Mouse (Mus musculus) brown adipose tissue, adult 24 weeks (tissue): ENCODE measurements around the gene Hnf1b. TPM values are rescaled to one million over a fixed set of nuclear protein-coding genes. Genes with fewer than 3 reads are reported as not detected.

Experiments used
- polyA plus RNA-seq: library from polyadenylated mRNA; stranded (reverse); fragments of >200 nt; gene quantifications from 2 replicates; pipeline ENCODE4 v1.2.4, GENCODE M21; 2012; ENCODE audit not compliant: missing spikeins, insufficient read depth, insufficient read length

Hnf1b gene
- polyA plus RNA-seq, 1 experiment, result not detected

Other genes with a start within 250 kb of the Hnf1b start
- gene Rpl9-ps1, start 204.4 kb upstream of the Hnf1b start, polyA plus RNA-seq, result not detected in 2 replicates
- 1.5 and 4.1 TPM in 2 replicates for gene Ccl3, start 200.7 kb upstream of the Hnf1b start, polyA plus RNA-seq
- gene Ccl4, start 187.5 kb upstream of the Hnf1b start, polyA plus RNA-seq, result 3.8 TPM in 1 of 2 replicates, not detected in the other
- gene Wfdc17, start 146.1 kb upstream of the Hnf1b start, polyA plus RNA-seq, result 15.5 and 20.8 TPM in 2 replicates
- gene Wfdc18, start 141.0 kb upstream of the Hnf1b start, polyA plus RNA-seq, result not detected in 2 replicates
- 5.5 and 18.4 TPM in 2 replicates for gene Wfdc21, start 103.1 kb upstream of the Hnf1b start, polyA plus RNA-seq
- gene Heatr6, start 96.4 kb upstream of the Hnf1b start, polyA plus RNA-seq, result 6.1 and 6.5 TPM in 2 replicates
- 13.7 and 15.9 TPM in 2 replicates for gene Ddx52, start 92.0 kb downstream of the Hnf1b start, polyA plus RNA-seq
- gene Synrg, start 114.4 kb downstream of the Hnf1b start, polyA plus RNA-seq, result 13.4 and 20.3 TPM in 2 replicates
- 6.8 and 8.1 TPM in 2 replicates for gene Dusp14, start 219.2 kb downstream of the Hnf1b start, polyA plus RNA-seq